Mouse (Mus musculus) liver, adult (tissue): ENCODE measurements around the gene Smim4.

ENCODE experiments used
- GATA4 ChIP-seq: IDR thresholded peaks from 2 replicates; pipeline ENCODE4 v1.6.1; 2014; ENCODE audit warnings: mild to moderate bottlenecking, low read length; ENCODE audit not compliant: insufficient replicate concordance

Smim4 gene

GRCm38 (mm10) chr14:31128826-31129219 lies at the start of gene Smim4:
Gene Smim4, minus strand, starts transcription at chr14:31128956.
- peak; percentile 24; the same call in 1 of the 2 replicates for TF ChIP-seq GATA4

- no peak for TF ChIP-seq GATA4
Measured at GRCm38 (mm10) chr14:31177715-31178114, 49.0 kb upstream of the Smim4 start.

GRCm38 (mm10) chr14:31177287-31177686 lies 48.5 kb upstream of the Smim4 start:
- TF ChIP-seq GATA4, result no peak

- no peak for TF ChIP-seq GATA4
Measured at GRCm38 (mm10) chr14:31173537-31173936, 44.8 kb upstream of the Smim4 start.

- peak; percentile 56; the same call in 1 of the 2 replicates for TF ChIP-seq GATA4
Measured at GRCm38 (mm10) chr14:31172781-31173455, 44.2 kb upstream of the Smim4 start.

- TF ChIP-seq GATA4, result no peak
Measured at GRCm38 (mm10) chr14:31171821-31172220, 43.1 kb upstream of the Smim4 start.

- no peak for TF ChIP-seq GATA4
Measured at GRCm38 (mm10) chr14:31171386-31171785, 42.6 kb upstream of the Smim4 start.

- 0 out of 2 replicates have a peak, but pooled peaks have one; percentile 6 for TF ChIP-seq GATA4
Measured at GRCm38 (mm10) chr14:31170963-31171362, 42.2 kb upstream of the Smim4 start.

- no peak for TF ChIP-seq GATA4
Measured at GRCm38 (mm10) chr14:31169508-31169907, 40.8 kb upstream of the Smim4 start.

- TF ChIP-seq GATA4, result peak; percentile 99; the same call in 1 of the 2 replicates
Measured at GRCm38 (mm10) chr14:31168425-31168824, 39.7 kb upstream of the Smim4 start, which contains the start of gene Stab1. Gene Stab1, minus strand, starts transcription at chr14:31168641.

- TF ChIP-seq GATA4, result no peak
Measured at GRCm38 (mm10) chr14:31166827-31167226, 38.1 kb upstream of the Smim4 start.

GRCm38 (mm10) chr14:31165991-31166630 lies 37.4 kb upstream of the Smim4 start:
- TF ChIP-seq GATA4, result no peak

GRCm38 (mm10) chr14:31165458-31165857 lies 36.7 kb upstream of the Smim4 start:
- no peak for TF ChIP-seq GATA4

GRCm38 (mm10) chr14:31165010-31165409 lies 36.3 kb upstream of the Smim4 start:
- no peak for TF ChIP-seq GATA4

- no peak for TF ChIP-seq GATA4
Measured at GRCm38 (mm10) chr14:31164067-31164466, 35.3 kb upstream of the Smim4 start.

- TF ChIP-seq GATA4, result no peak
Measured at GRCm38 (mm10) chr14:31161638-31162037, 32.9 kb upstream of the Smim4 start.
